Mouse (Mus musculus): ENCODE data around the gene Mpzl1.

Mpzl1 gene

GRCm38 (mm10) chr1:165655482-165655881, 21.1 kb upstream of the Mpzl1 start:
- DNase-seq (ENCODE audit: low read depth, low spot score), result no peak

- DNase-seq (ENCODE audit: low read depth, low spot score), result no peak
These were observed 20.7 kb upstream of the Mpzl1 start for GRCm38 (mm10) chr1:165655022-165655421.

- DNase-seq (ENCODE audit: low read depth, low spot score), result no peak
These were observed 19.0 kb upstream of the Mpzl1 start for GRCm38 (mm10) chr1:165653126-165653885.

DNA sequence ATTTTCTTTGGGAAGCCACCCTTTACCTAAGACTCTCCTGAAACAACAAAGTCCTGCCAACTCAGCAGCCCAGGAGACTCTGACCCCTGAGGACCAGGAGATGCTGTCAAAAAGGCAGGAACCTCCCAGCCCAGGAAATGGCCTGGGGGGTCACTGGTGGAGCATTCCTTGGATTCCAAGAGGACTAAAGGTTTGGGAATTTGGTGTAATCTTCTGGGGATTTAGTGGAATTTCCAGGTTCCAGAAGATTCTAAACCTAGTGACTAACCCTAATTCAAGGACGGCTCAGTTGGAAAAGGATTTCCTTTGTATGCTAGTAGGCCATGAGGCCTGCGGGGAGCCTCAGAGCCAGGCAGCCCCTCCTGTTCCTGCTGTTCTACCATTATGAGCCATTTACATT, 18.2 kb upstream of the Mpzl1 start:
- no peak for DNase-seq (ENCODE audit: low read depth, low spot score)

GRCm38 (mm10) chr1:165651158-165651557, 16.8 kb upstream of the Mpzl1 start:
- no peak for DNase-seq (ENCODE audit: low read depth, low spot score)

- DNase-seq (ENCODE audit: low read depth, low spot score), result no peak
These were observed 10.8 kb upstream of the Mpzl1 start for GRCm38 (mm10) chr1:165645102-165645501.

- DNase-seq (ENCODE audit: low read depth, low spot score), result no peak
These were observed 9.4 kb upstream of the Mpzl1 start for GRCm38 (mm10) chr1:165643735-165644134.

DNA sequence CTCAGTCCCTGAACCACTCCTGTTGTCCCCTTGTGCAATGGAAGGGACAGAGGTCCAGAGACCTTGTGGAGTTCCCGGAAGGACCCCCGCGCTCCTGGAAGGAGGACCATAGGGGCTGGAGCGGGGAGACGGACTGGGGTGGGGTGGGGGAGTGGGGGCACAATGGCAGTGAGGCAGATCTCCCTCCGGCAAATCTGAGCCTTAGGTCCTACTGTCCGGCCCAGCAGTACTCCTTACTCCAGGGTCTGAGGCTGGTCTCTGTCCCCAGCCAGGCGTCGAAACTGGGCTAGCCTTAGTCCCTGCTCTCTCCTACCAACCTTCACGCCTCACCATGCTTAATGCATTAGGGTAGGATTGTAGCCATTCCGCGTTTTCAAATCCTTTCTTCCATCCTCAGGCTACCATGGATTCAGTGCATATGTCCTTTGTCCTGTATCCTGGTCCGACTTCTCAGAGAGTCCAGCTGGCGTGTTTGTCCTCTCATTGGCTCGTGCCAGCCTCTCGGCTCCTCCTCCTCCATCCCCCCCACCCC, 8.5 kb upstream of the Mpzl1 start:
- peak; percentile 75 for DNase-seq (ENCODE audit: low read depth, low spot score)

GRCm38 (mm10) chr1:165641786-165642771, 7.7 kb upstream of the Mpzl1 start:
- peak; percentile 86 for DNase-seq (ENCODE audit: low read depth, low spot score)

DNA sequence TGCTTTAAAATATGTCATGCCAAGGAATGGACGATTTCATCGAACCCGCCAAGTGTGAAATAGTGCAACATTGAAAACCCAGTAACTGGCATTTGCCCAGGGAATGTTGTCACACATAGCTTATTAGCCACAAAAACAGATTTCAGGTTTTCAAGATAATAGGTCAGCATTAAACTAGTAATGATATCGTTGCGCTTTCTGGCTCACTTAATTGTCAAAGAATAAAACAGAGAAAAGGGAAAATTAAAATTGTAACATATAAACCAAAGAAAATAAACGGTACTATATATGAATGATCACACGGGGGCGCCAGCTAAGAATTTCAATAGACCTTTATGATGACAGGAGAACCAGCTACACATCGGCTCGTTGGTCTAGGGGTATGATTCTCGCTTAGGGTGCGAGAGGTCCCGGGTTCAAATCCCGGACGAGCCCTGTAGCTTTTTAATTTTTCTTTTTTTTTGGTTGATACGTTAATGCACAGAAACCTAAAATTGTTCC, 7.0 kb upstream of the Mpzl1 start:
- DNase-seq (ENCODE audit: low read depth, low spot score), result peak; percentile 84

DNA sequence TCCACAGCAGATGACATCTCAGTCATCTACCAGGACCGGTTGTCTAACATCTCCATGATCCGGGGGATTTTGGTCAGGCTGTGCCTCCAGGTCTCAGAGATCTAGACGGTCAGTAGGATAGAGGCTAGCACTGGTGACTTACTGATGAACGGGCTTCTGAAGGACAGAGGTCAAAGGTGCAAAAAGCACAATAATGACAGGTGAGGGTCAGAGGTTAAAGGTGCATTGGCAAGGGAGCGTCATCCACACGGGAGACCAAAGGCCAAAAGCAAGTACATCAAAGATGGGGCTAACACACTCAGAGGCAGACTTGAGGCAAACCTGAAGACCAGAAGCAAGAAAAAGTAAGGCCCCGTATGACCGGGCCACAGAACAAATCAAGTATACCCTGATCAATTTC, 2.0 kb upstream of the Mpzl1 start:
- no peak for DNase-seq (ENCODE audit: low read depth, low spot score)

DNA sequence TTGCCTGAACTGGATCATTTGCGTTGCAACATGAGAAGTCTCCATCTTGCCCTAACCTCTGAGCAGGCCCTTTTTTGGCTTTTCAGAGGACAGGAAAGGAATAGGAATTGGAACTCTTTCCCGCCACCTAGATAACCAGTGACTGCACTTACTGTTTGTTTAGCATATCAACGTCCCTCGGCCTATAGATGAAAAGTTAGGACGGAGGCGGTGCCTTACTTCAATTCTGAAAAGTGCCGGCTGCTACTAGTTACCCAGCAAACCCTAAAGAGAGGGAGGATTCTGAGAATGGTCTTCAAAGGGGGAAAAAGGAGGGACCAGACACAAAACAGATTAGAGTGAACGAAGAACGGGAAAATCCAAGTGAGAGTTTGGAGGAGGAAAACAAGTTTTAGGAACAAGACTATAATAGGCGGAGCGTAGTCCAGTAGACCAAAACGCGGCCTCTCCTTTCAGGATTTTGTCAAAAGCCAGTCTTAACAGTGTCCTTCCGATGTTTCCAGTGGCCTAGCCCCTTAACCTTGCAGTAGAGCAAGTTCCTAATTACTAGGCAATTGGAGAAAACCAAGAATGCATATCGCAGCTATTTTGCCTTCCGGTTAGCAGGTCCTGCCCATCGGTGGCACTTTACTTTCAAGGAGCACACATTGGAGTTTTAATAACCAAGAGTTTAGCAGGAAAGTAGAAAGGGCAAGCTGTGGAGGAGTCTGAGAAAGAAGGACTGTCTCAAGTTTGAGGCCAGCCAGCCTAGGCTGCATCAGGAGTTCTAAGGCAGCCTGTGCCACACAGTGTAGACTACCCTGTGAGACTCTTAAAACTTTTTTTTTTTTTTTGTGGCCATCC, 938 bp upstream of the Mpzl1 start:
- DNase-seq (ENCODE audit: low read depth, low spot score), result no peak

DNA sequence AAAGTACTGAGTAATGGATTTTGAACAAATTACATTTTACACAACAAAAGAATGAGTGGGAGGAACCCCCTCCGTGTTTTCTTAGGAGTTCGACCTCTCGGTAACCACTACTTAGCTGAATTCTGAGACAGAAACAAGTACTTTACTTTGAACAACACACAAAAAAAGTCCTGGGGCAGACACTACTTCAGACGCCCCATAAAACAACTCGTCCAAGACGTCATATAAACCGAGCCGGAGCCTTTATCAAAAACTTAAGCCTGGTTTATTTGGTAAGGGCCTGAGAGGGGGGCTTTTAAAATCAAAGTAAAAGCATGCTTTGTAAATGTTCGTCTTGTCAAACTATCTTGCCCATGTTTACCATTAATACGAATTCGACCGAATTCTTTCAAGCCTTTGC, 993 bp downstream of the Mpzl1 start:
- no peak for DNase-seq (ENCODE audit: low read depth, low spot score)

DNA sequence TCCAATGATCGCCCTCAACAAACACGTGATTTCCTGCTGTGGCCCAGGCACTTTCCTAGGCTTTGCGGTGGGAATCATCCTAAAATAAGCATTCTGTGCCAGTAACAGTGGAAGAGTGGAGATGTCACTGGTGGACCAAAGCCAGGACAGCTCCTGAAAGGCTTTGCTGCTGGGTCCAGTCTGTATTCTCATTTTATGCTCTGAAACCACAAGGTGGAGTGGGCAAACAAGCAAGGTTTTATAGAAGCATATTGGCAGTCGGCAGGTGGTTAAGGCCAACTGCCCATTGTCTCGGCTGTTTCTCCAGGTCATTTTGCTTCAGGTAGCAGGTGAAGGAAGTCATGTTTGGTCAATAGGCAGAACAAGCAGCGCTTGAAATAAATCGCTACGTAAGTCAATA, 3.2 kb downstream of the Mpzl1 start:
- DNase-seq (ENCODE audit: low read depth, low spot score), result no peak

- DNase-seq (ENCODE audit: low read depth, low spot score), result no peak
These were observed 4.4 kb downstream of the Mpzl1 start for GRCm38 (mm10) chr1:165629975-165630374.

GRCm38 (mm10) chr1:165628603-165629002, 5.7 kb downstream of the Mpzl1 start:
- no peak for DNase-seq (ENCODE audit: low read depth, low spot score)

DNA sequence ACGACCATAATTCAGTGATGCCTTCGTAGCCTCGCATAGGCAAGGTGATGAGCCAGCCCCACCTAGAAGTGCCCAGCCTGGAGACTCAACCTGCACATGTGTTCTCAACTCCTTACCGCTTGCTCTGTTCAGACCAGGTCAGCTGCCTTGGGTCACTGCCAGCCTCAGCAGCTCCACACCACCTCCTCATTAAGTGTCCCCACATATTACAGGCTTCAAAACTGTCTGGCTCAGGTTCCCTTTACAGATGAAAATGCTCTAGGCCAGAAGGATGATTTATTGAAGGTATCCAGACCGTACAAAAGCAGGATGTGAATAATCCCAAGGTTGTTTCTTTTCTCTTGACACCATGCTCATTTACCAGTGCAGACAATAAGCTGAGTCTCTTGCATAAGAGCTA, 8.4 kb downstream of the Mpzl1 start:
- no peak for DNase-seq (ENCODE audit: low read depth, low spot score)

DNA sequence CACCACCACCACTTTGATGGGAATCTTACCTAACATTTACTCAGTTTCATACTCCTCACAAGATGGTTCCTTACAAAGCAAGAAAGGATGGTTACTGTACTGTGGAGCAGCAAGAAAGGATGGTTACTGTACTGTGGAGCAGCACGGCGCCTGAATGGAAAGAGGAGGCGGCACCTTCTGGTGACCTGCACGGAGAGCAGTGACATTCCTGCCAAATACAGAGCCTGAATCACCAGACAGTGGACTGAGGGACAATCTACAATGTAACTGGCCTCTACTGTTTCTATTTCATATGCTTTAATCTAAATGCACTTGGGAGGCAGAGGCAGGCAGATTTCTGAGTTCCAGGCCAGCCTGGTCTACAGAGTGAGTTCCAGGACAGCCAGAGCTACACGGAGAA, 9.3 kb downstream of the Mpzl1 start:
- DNase-seq (ENCODE audit: low read depth, low spot score), result no peak

DNA sequence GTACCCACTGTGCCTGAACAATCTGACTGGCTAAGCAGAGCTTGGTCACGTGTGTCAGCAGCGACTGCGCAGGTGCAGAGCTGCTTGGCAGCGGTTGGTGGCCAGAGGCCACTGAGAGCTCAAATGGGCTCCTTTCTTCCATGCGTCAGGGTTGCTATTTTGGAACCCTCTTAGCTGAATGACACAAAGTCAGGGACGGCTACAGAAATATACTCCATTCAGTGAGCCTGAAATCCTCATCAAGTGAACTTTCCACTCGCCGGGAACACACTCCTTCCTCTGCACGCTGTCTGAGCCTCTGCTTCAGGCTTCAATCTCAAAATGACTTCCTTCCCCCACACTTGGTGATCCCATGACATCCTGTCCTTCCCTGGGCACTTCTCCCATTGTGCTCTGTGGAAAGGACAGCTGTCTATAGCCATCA, 16.1 kb downstream of the Mpzl1 start:
- no peak for DNase-seq (ENCODE audit: low read depth, low spot score)

DNA sequence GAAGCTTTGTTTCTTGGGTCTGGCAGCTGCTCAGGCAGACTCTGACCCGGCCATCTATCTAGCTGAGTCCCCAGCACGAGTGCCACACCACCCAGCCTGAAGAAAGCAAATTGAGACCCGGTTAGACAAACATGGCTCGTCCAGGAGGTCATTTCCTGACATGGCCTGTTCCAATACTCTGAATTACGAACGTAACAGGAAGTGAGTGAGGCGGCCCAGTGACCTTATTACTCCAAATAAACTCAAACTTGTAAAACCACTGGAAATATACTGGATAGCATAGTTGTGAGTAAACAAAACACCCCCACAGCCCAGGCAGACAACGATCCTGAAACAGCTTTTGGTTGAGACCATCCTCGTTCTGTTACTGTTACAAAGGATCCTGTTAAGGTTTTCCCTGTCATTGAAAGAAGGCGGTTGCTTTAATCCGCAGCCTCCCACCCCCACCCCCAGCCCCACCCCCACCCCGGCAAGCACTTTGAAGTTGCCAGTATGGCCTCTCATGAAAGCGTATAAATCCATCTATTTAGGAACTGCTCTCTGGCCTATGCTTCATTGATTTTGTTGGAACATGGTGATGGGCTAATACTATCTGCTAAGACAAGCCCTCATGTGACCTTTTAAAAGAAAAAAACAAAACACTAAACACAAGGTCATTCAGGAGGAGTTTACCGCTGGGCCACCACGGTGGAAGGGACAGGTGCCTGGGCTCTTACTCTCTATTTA, 17.0 kb downstream of the Mpzl1 start:
- DNase-seq (ENCODE audit: low read depth, low spot score), result peak; percentile 19

GRCm38 (mm10) chr1:165616652-165617051, 17.7 kb downstream of the Mpzl1 start:
- DNase-seq (ENCODE audit: low read depth, low spot score), result no peak
